Mouse (Mus musculus): ENCODE measurements around the gene Vamp8.

Gene Vamp8

DNA sequence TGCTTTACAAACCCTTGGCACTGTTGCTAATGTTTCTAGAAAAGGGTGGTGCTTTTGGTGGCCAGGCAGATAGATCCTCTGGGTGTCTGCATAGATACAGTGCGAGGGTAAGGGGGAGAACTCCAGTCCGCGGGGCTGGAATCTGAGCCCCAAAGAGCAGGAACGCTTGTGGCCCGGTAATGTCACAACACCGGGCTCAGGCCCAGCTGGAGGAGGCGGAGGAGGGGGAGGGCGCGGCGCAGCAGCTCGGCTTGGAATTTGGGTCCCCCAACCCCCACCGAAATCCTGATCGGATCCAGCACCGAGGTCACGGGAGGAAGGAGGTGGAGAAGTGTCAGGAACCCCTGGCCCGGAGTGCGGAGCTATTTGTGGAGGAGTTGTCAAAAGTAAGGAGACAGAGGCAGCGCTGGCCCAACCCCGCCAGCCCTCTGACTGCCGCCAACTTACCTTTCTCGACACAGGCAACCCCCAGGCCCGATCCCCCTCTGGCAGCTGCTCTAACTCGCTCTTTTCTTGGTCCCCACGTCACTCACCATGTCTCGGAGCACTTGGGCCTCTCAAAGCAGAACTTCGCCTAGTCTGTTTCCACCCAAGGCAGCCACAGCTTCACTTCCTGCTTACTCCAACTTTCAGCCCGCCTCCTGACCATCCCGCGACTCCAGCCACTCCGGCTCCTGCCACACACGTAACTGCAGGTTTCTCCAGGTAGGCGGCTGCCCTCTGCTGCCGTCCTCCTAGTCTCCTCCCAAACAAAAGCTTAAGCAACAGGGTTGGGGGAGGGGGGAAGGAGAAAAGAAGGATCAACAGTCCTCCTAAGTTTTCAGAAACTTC, at the start of gene Vamp8:
Gene Vamp8, minus strand, starts transcription at position 763 of the 831 bp plus-strand sequence.
- peak; percentile 69 for DNase-seq (ENCODE audit: low spot score)

DNA sequence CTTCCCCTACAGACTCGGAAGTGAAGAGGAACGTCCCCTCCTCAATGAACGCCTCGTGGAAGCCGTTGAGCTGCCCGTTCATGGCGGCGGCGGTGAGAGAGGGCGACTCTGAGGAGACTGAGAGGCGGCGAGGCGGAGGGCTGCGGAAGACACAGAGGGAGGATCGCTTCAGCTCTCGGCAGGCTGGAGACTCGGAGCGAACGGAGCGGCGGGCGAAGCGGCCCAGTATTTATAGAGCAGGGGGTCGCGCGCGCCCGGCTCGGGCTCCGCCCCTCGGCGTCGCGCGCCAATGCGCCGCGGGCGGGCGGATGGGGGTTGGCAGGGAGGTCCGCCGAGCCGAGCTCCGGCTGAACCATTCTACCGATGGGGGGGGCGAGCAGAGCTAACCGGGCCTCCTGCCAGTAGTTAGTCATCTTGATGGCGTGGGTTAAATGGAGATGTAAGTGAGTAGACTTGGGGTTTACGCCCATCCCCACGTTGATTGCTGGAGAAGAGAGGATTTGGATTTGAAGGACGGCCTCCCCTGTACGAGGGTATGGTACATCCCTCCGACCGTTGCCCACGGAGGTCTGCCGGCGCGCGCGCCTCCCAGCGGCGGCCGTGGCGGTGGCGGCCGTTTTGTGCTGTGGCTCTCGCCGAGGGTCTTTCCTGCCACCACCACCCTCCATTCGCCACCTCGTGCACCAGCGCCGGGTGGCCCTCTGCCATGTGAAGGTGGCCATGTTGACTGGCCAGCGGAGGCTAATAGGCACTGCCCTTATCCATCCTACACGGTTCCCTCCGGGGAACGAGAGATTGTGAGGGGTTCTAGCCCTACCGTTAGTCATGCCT, 49.1 kb upstream of the Vamp8 start, which contains the start of gene Mat2a:
Gene Mat2a, minus strand, starts transcription at position 204 of the 831 bp plus-strand sequence.
- peak; percentile 88 for DNase-seq (ENCODE audit: low spot score)

DNA sequence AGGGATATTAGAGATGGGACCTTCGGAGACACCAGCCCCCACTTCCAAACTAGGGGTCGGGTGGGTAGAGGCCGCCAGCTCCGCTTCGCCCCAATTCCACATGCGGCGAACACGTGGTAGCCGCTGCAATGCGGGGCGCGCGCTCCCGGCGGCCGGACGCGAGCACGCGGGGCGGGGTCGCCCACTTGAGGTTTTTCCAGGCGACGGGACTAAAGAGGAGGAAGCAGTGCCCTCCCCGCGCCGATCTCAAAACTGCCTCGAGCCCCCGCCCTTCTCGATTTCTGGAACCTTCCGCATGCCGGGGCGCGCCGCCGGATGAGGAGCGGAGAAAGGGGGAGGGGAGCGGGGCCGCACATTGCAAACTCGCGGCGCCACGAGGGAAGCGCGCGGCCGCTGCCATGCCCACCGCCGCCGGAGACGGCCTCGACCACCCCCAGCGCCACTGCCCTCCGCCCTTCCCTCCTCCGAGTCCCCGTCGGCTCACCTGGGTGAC, 48.4 kb upstream of the Vamp8 start:
- DNase-seq (ENCODE audit: low spot score) = peak; percentile 83

DNA sequence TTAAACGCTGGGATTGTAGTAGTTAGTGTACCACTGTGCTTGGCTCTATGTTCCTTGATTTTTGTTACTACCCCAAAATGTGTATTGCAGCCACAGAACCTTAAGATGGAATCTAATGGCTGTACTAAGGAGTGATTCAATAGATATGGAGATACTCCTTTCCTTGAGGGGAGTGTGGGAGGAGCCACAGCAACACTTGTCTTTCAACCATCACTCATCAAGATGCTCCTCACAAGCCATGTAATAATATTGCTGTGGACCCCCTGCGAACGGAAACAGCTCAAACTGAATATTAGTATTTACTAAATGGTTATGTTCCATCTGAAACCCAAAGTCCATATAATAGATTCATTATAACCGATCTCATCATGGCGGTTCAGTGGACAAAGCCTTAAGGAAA, 47.7 kb upstream of the Vamp8 start:
- peak; percentile 27 for DNase-seq (ENCODE audit: low spot score)

DNA sequence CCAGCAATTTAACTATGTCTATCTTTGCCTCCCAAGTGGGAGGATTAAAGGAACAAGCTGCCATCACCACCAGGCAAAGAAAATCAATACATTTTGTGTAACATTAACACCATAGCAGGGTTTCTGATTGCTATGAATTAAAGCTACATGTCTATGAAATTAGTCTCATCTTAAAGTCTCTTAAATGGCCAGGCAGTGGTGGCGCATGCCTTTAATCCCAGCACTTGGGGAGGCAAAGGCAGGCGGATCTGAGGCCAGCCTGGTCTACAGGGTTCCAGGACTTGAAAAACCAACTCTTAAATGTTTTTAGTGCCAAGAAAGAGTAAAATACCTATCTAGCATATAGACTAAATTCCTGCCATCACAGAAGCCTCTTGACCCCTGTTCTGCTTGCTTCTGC, 41.6 kb upstream of the Vamp8 start:
- peak; percentile 8 for DNase-seq (ENCODE audit: low spot score)

DNA sequence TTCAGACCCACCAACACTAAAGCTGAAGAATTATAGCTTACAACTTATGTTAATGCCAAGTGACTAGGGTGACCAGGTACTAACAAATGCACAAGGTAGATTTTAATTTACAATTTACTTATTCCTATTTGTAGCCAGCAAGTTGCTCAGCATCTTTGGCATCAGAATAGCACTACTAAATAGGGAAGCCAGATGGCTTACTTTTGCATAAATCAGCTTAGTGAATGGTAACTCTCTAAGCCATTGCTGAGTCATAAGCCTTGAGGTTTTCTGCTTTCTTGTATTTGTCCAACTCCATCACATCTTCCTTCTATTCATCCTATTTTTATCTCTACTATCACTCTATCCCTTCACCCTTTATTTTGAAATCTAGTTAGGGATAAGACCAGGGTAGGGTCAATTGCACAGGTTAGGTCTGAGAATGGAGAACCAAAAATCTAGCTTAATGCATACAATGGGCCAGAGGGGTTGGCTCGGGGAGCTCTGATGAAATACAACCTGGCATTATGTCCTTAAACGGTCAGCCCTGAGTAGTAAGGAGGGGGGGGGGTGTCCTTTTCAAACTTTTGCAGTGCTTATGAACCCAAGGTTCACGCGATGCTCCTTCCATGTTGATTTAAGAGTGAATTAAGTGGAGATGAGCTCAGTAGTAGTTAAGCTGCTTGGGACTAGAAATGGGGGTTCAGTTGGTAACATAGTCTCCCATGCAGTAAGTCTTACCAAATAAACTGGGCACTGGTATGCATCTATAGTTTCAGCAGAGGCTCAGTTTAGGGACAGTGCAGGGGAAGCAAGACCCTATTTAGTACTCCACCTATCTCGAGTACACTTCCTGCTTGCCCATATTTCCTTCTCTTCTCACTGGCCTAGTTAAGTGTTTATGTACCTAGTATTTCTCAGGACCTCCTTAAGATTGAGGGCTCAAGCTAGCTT, 40.8 kb upstream of the Vamp8 start:
- DNase-seq (ENCODE audit: low spot score) = peak; percentile 17

DNA sequence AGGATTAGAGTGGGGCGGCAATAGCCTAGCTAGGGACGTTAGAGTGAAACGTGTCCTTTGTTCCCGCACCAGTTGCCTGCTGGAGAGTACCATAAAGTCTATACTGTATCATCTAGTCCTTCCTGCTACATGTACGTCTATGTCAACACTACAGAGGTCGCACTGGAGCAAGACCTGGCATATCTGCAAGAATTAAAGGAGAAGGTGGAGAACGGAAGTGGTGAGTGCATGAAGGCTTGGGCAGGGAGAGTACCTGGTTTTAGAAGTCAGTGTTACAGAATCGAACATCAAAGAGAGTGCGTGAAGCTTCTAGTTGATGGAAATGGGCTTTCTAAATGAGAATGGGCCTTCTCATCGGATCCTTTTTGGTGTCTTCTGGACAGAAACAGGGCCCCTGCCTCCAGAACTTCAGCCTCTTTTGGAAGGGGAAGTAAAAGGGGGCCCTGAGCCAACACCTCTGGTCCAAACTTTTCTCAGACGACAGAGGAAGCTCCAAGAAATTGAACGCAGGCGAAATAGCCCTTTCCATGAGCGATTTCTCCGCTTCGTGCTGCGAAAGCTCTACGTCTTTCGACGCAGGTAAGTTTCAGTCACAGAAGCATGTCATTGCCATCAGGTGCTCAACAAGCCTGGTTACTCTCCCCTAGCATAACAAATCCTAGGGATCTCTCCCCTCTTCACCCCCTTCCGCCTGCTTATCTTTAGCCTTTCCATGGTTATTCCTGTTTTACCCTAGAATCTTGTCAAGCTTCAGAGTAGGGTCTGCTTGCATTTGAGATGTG, 38.7 kb upstream of the Vamp8 start:
- DNase-seq (ENCODE audit: low spot score) = peak; percentile 4

DNA sequence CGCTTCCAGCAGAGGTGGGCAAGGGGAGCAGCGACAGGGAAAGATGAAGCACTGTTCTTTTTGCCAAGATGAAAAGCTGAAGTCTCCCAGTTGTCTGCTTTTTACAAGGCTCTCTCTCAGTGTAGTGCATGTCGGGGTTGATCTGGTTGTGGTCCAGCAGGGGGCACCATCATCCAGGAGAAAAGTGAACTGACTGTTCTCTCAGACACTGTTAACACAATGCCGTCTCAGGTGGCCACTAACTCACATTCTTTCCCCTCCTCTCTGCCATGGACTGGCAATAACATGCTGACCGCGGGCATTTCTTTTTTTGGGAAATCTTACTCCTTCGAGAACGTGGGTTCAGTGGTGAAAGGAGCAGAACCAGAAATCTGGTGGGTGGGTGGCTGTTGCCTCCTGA, 37.5 kb upstream of the Vamp8 start:
- peak; percentile 85 for DNase-seq (ENCODE audit: low spot score)

DNA sequence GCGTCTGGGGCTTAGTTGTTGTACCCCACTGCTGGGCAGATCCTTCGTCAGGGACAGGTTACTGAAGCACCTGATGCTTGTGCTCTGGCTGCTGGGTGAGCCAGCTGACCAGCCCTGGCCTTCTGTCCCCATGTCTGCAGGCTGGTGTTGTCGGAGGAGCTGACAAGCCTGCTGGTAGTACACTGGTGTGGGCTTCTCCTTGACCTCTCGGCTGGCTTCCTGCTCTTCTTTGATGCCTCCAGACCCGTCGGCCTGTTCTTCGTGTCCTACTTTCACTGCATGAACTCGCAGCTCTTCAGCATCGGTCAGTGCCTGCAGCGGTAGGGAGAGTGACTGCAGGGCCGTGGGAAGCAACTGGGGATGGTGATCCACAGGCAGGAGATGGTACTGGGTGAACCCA, 35.1 kb upstream of the Vamp8 start:
- DNase-seq (ENCODE audit: low spot score) = no peak

DNA sequence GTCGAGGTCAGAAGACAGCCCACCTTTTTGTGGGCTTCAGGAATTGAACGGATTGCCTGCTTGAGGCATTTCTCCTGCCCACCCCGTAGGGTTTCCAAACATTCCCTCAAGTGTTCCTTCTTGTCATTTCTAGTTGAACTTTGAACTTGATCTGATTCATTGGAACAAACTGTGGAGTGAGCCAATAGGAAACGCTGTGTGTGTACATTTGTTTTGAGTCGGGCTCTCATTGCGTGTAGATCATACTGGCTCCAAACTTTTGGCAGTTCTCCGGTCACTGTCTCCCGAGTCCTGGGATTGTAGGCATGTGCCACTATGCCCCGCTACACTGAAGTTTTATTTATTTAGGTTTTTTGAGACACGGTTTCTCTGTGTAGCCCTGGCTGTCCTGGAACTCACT, 30.4 kb upstream of the Vamp8 start:
- no peak for DNase-seq (ENCODE audit: low spot score)

DNA sequence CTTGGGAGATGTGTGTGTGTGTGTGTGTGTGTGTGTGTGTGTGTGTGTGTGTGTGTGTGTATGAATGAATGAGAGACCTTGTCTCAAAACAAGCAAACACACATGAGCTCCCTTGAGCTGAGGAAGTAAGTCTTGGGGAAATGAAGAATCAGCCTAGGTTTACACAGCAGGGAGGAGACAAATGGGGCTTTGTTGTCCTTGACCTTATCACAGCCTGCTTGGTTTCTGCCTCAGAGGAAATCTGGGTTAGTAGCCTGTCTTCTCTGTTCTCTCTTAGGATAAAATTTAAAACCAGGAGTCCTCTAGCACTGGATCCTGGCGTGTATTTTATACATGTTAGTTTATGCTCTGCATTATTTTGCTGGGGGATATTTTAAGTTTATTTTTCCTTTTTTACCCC, 29.3 kb upstream of the Vamp8 start:
- no peak for DNase-seq (ENCODE audit: low spot score)

DNA sequence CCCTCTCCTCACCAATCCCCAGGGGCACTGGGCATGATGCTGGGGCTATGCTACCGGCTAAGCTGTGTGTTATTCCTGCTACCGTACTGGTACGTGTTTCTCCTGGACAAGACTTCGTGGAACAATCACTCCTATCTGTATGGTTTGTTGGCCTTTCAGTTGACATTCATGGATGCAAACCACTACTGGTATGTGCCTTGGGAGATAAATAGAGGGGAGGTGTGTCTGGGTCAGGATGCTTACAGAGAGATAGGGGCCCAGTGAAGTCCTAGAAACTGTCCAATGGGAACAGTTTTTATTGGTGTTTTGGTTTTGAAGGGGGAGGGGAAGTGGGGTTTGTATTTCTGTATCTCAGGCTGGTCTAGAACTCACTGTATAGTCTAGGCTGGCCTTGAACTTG, 27.8 kb upstream of the Vamp8 start:
- no peak for DNase-seq (ENCODE audit: low spot score)

DNA sequence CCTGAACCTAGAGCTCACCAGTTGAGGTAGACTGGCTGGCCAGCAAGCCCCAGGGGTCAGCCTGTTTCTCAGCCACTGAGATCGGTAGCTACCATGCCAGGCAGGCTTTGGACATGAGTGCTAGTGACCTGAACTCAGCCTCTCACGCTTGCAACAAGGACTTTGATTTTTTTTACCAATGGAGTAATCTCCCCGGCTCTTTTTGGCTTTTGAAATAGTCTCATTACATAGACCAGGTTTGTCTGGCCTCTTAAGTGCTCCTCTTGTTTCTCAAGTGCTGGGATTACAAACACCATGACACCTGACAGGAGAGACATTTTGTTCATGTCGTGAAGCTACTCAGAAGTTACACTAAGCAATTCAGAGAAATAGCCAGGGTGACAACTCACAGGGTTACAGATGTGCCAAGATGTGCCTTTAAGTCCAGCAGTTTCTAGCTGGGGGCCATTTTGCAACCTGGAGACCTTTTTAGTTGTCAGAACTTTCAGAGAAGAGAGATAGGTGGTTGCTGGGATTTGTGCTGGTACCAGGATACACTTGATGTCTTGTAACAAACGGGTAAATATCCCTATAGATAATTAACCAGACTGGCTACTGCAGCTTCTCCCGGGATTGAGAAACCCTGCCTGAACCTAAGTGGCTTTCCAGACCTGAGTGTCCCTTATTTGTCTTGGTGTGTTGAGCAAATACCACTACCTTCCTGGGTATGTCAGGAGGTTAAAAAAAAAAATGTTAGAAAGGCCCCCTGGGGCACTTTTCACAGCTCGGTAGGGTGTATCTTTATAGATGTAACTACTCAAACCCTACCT, 25.7 kb upstream of the Vamp8 start:
- DNase-seq (ENCODE audit: low spot score) = no peak

DNA sequence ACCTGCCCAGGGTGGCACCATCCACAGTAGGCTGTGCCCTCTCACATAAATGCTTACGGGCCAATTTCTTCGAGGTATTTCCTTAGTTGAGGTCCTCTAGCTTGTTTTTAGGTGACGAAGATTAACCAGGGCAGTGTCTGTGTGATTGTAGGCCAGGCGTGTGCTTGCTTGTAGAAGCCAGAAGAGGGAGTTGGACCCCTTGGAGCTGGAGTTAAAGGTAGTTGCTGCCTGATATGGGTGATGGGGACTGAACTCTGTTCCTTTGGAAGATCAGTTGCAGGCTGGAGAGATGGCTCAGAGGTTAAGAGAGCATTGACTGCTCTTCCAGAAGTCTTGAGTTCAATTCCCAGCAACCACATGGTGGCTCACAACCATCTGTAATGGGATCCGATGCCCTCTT, 24.7 kb upstream of the Vamp8 start:
- DNase-seq (ENCODE audit: low spot score) = no peak

DNA sequence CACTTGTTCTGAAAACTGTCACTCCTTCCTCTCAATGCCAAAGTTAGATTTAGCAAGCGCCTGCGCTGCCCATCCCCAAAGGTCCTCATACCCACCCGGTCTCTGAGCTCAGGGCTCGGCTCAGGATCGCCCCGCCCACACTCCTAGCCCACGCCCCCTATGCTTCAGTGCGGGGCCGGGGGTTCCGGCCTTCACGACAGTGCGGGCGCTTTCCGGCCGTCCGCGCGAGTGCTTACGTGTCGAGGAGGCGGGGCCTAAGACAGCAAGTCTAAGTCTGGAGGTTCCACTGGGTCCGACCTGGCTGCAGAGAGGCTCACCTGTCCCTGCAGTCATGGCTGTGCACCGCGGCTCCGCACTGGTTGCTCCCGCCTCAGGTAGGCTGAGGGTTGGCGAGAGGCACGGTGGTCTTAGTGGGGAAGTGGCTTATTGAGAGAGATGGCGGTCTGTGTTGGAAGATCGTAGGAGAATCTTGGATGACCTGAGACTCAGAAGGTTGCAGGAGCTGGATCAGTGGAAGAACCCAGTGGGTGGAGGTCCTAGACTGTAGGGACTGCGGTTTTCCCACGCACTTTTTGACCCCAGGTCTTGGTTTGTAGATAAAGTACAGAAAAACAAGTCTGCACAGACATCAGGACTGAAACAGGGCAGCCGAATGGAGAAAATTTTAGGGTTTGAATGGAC, 23.7 kb upstream of the Vamp8 start, which contains the start of gene Ggcx:
Gene Ggcx, plus strand, starts transcription at position 233 of the 681 bp plus-strand sequence.
- DNase-seq (ENCODE audit: low spot score) = peak; percentile 98

DNA sequence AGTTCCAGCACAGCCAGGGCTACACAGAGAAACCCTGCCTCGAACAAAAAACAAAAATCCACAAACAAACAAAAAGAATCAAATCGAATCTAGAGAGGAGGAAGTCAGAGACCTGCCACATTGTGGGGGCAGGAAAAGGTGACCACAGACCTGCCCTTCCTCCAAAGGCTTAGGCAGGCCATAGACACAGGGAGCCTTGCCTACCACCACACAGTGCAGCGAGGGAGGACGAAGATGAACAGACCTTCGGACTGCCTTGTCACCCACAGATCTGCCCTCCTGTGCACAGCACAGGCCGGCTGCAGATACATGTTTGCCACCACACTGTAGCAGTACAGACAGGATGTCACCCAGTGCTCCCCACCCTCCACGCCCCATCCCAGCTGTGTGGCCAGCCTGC, 20.0 kb upstream of the Vamp8 start:
- DNase-seq (ENCODE audit: low spot score) = no peak

DNA sequence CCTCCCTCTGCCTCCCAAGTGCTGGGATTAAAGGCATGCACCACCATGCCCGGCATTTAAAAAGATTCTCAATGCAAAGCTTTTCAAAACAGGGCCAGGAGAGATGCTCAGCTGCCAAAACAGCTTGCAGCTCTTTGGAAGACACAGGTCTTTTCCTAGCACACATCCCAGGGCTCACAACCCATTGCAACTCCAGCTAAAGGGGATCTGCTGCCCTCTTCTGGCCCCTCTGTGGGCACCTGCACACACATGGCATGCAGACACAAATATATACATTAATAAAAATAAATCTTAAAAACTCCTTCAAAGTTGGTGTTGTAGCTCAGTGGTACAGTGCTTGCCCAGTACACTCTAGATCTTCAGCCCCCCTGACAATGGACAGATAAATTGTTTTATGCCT, 19.5 kb upstream of the Vamp8 start:
- DNase-seq (ENCODE audit: low spot score) = no peak

DNA sequence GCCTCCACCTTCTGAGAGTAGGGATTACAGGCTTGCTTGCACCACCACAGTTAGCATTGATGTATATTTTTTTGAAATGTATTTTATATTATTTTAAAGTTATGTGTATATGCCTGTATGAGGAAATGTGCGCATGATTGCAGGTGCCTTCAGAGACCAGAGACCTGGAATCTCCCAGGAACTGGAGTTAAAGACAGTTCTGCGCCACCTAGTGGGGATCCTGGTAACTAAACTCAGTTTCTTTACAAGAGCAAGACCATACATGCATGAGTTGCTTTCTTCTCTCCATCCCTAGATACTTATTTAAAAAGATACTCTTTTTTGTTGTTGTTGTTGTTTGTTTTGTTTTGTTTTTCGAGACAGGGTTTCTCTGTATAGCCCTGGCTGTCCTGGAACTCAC, 19.1 kb upstream of the Vamp8 start:
- DNase-seq (ENCODE audit: low spot score) = peak; percentile 83

DNA sequence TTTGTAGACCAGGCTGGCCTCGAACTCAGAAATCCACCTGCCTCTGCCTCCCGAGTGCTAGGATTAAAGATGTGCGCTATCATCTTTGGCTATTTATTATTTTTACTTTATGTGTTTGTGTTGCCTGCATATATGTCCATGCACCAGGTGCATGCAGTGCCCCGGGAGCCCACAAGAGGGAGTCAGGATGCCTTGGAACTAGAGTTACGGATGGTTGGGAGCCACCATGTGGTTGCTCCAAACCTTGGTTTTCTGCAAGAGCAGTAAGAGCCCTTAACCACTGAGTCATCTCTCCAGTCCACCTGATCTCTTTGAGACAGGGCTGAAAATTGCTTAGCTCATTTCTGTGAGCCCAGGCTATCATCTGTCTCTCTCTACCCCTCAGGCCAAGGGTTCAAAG, 16.6 kb upstream of the Vamp8 start:
- peak; percentile 93 for DNase-seq (ENCODE audit: low spot score)

DNA sequence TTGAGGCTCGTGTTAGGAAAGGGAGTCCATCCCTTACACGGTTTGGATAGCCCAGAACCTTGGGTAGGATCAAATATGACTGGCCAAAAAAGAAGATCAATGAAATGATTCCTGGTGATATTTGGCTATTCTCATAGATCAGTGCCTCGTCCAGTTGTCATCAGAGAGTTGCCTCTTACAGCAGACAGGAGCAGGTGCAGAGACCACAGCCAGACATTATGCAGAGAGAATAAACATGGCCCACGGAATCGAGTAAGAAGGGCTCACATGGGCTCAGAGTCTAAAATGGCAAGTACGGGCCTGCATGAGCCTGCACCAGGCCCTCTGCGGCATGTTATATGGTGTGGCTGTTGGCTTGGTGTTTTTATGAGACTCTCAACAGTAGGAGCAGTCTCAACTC, 14.9 kb upstream of the Vamp8 start:
- no peak for DNase-seq (ENCODE audit: low spot score)

Measured in embryo, embryonic 10 days (tissue).